Mouse (Mus musculus) 3T3-L1 (cell line): ENCODE results near the gene Chst8.

Source experiments
- DNase-seq: peaks from one replicate; pipeline ENCODE4 v3.0.0-alpha.2; 2015; ENCODE audit warnings: low read depth, low spot score

The Chst8 gene

DNA sequence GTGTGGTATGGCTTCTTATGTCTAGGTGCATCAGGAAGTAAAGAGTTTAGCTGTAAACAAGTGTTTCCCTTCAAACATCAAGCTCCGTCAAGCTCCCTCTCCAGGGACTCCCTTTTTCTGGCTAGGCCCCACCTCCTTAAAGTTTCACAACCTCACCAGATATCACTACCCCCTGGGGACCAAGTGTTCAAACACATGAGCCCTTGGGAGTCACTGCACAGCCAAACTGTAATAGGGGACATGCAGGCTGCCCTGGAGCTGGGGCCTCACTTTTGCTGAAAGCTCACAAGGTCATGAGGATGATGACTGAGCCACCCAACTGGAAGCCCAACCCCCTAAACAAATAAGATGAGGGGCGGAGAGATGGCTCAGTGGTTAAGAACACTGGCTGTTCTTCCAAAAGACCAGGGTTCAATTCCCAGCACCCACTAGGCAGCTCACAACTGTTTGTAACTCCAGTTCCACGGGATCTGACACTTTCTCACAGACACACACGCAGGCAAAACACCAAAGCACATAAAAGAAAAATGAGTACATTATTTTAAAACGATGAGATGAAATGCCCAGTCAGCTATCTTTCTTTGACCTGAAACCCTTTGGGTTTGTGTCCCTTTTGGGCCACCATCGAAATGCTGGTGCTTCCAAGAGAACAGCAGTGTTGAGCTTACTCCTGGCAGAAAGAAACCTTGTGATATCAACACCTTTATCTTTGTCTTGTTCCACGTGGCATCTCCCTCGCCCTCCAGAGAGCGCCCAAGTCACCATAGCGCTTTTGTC is 179.4 kb downstream of the Chst8 start:
- no peak for DNase-seq

GRCm38 (mm10) chr7:34630211-34631085 is 182.1 kb downstream of the Chst8 start:
- peak; percentile 91 for DNase-seq

DNA sequence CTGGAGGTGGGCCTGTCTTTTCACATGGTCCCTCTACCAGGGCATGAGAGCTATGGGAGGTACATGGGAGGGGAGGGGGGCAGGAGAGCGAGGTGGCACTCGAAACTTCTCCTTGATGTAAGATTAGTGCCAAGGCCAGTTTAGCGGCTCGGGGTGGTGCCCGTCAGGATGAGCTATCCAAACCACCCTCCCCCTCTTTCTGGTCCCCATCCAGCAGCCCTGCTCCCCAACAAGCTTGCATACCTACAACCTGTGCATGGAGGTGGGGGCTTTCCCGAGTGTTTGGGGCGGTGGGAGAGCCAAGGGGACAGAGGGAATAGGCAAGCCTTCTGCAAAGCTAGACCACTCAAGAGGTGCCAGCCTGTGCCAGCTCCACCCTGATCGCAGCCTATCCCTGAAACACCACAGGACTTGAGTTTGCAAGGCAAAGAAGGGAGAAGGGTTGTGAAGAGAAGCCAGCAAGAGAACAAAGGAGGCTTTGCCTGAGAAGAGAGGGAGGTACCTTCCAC is 182.8 kb downstream of the Chst8 start:
- no peak for DNase-seq
